Mouse (Mus musculus): ENCODE measurements around the gene Pm20d1.

- TF ChIP-seq CTCF (IDR thresholded peaks at IDR 0.05; ENCODE audit: low read depth) (no peak), EP300 (IDR thresholded peaks at IDR 0.05; ENCODE audit: low read depth) (no peak)
These were observed 32.1 kb downstream of the Pm20d1 start for GRCm38 (mm10) chr1:131829279-131829678.

Data from liver, postnatal 0 days (tissue).